Mouse (Mus musculus): ENCODE data around the gene Mbip. TPM values are rescaled to one million over a fixed set of nuclear protein-coding genes. Genes with fewer than 3 reads are reported as not detected.

The Mbip gene
- total RNA-seq (2022), result 10 to 100 TPM; 22.6 to 26.6 (median 22.9) TPM

- DNase-seq (ENCODE audit: low spot score in 2 of 2), result peak; percentile 94 to 99
Measured at GRCm38 (mm10) chr12:56345367-56346089, at the start of gene Mbip. TSS of gene Mbip (minus strand) at chr12:56345894.

- DNase-seq (ENCODE audit: low spot score in 2 of 2), result no peak
Measured at GRCm38 (mm10) chr12:56387647-56388205, 42.0 kb upstream of the Mbip start.

- DNase-seq (ENCODE audit: low spot score in 2 of 2), result no peak
Measured at GRCm38 (mm10) chr12:56386955-56387646, 41.4 kb upstream of the Mbip start.

- DNase-seq (ENCODE audit: low spot score in 2 of 2), result no peak
Measured at GRCm38 (mm10) chr12:56344771-56345314, 851 bp downstream of the Mbip start.

GRCm38 (mm10) chr12:56339295-56340056, 6.2 kb downstream of the Mbip start:
- DNase-seq (ENCODE audit: low spot score in 2 of 2), result no peak

- DNase-seq (ENCODE audit: low spot score in 2 of 2), result no peak
Measured at GRCm38 (mm10) chr12:56333461-56333860, 12.2 kb downstream of the Mbip start.

GRCm38 (mm10) chr12:56332475-56332874, 13.2 kb downstream of the Mbip start:
- DNase-seq (ENCODE audit: low spot score in 2 of 2), result no peak

GRCm38 (mm10) chr12:56327448-56327998, 18.2 kb downstream of the Mbip start:
- DNase-seq (ENCODE audit: low spot score in 2 of 2), result no peak

- DNase-seq (ENCODE audit: low spot score in 2 of 2), result no peak
Measured at GRCm38 (mm10) chr12:56325851-56326250, 19.8 kb downstream of the Mbip start.

GRCm38 (mm10) chr12:56318941-56319340, 26.8 kb downstream of the Mbip start:
- DNase-seq (ENCODE audit: low spot score in 2 of 2), result no peak

GRCm38 (mm10) chr12:56318059-56318458, 27.6 kb downstream of the Mbip start:
- no peak for DNase-seq (ENCODE audit: low spot score in 2 of 2)

- no peak for DNase-seq (ENCODE audit: low spot score in 2 of 2)
Measured at GRCm38 (mm10) chr12:56305758-56306157, 39.9 kb downstream of the Mbip start.

- DNase-seq (ENCODE audit: low spot score in 2 of 2), result no peak
Measured at GRCm38 (mm10) chr12:56302321-56303017, 43.2 kb downstream of the Mbip start.

GRCm38 (mm10) chr12:56301487-56302293, 44.0 kb downstream of the Mbip start:
- DNase-seq (ENCODE audit: low spot score in 2 of 2), result peak in 1 of 2 experiments; percentile 18

GRCm38 (mm10) chr12:56299610-56300009, 46.1 kb downstream of the Mbip start:
- no peak for DNase-seq (ENCODE audit: low spot score in 2 of 2)

- DNase-seq (ENCODE audit: low spot score in 2 of 2), result no peak
Measured at GRCm38 (mm10) chr12:56298919-56299318, 46.8 kb downstream of the Mbip start.

GRCm38 (mm10) chr12:56297921-56298830, 47.5 kb downstream of the Mbip start:
- no peak for DNase-seq (ENCODE audit: low spot score in 2 of 2)

GRCm38 (mm10) chr12:56297099-56297498, 48.6 kb downstream of the Mbip start:
- DNase-seq (ENCODE audit: low spot score in 2 of 2), result no peak

GRCm38 (mm10) chr12:56296524-56296923, 49.2 kb downstream of the Mbip start:
- DNase-seq (ENCODE audit: low spot score in 2 of 2), result no peak

Measured in left cerebral cortex, adult 8-10 months (tissue).